Mouse (Mus musculus) midbrain, embryonic 10.5 days (tissue): ENCODE data around the gene Henmt1. TPM values are rescaled to one million over a fixed set of nuclear protein-coding genes. Genes with fewer than 3 reads are reported as not detected.
A peak's percentile ranks its signal among the peaks of the same experiment; 100 is the strongest.

Experiments
- DNase-seq: peaks from one replicate; pipeline ENCODE4 v3.0.0-alpha.2; 2017; ENCODE audit warnings: low spot score
- H3K27ac ChIP-seq: fragments of 300-500 bp; sonication (generic); replicated peaks from 2 replicates; pipeline ENCODE4 v1.5.1; 2016; ENCODE audit warnings: mild to moderate bottlenecking
- H3K27me3 ChIP-seq: fragments of 300-500 bp; sonication (generic); 2 replicates; pipeline ENCODE4 v1.6.1; 2016; ENCODE audit warnings: low read depth, mild to moderate bottlenecking; ENCODE audit not compliant: poor library complexity, severe bottlenecking
- H3K36me3 ChIP-seq: fragments of 300-500 bp; sonication (generic); 2 replicates; pipeline ENCODE4 v1.6.1; 2016; ENCODE audit warnings: mild to moderate bottlenecking, moderate library complexity
- H3K4me1 ChIP-seq: fragments of 300-500 bp; sonication (generic); 2 replicates; pipeline ENCODE4 v1.6.1; 2016
- H3K4me3 ChIP-seq: fragments of 300-500 bp; sonication (generic); 2 replicates; pipeline ENCODE4 v1.5.1; 2016; ENCODE audit warnings: mild to moderate bottlenecking, moderate library complexity
- H3K9me3 ChIP-seq: fragments of 300-500 bp; sonication (generic); replicated peaks from 2 replicates; pipeline ENCODE4 v1.6.1; 2016; ENCODE audit warnings: mild to moderate bottlenecking
- WGBS: fragments of 180-500 bp; shearing (Covaris S2); methylation state at CpG from one replicate; pipeline ENCODE4 v1.1.7; 2016; 5-methylcytosine and 5-hydroxymethylcytosine counted together
- polyA plus RNA-seq: library from polyadenylated mRNA; unstranded; fragments of >200 nt; fragmentation: Nextera tagmentation; extraction: Ambion mirVana; gene quantifications from 2 replicates; pipeline ENCODE4 v1.2.1, GENCODE M21; 2016

Henmt1 gene
- polyA plus RNA-seq, 1 experiment from 2014 or later: 0.62 TPM

DNA sequence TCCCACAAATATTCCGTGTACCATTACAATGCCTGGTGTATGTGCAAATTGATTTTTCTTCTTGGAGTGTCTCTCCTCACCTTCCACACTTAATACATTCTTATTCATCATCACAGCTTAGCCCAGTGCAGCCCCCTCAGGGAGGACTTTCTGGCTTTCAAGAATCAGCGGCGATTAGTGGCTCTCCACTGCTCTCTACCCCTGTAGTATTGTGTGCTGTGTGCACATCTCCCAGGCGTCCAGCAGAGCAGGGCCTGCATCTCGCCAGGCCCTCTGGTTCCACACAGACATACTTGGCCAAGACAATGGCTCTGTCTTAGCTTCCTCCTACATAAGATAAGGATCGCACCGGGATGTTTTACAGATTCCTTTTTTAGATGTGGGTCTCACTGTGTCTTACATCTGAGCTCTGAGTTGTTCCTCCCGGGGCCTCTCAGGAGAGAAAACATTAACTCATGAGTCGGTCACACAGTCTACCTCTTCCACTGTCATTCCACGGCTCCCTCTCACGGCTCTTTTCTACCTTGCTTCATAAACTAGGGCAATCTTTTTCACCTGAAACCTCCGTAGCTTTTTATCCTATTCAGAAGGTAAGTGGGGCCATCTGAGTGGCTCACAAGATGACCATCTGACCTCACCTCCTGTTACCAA is 47.5 kb downstream of the Henmt1 start:
- peaks cover 24% of the 10 kb centered on the region for H3K36me3 ChIP-seq
- no peaks in the 10 kb centered on the region for H3K9me3 ChIP-seq
- WGBS: 79% methylated on average over 12 of the region's 12 CpGs
- H3K27ac ChIP-seq: peak overlapping the region; percentile 33
- no peak overlapping the region for H3K4me3 ChIP-seq
- peaks cover 15% of the 10 kb centered on the region for H3K4me1 ChIP-seq
- DNase-seq: peak; percentile 21
- H3K27me3 ChIP-seq: no peaks in the 10 kb centered on the region

DNA sequence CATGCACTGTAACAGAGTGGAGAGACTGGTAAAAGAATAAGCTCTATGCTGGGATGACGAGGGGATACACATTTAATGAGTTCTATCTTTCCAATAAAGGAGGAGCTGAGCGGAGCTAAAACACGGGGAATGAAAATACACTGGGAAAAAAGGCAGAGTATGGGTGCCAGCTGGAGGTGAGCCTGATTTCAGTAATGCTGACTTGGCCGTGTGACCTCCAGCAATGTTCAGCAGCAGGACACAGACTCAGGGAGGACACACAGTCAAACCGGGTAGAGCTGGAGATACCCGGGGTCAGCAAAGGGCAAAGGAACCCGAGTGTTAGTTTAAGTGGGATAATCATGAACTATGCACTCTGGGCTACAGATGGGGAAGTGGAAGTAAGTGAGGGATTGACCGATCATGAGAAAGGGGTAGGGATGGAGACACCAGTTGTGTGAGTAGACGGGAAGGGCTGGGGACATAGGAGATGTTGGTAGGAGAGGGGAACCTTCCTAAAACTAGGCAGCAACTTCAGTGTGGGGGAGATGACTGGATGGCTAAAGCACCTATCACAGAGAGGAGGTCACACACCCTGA is 50.4 kb downstream of the Henmt1 start:
- 89% methylated on average over 9 of the region's 9 CpGs for WGBS
- Histone ChIP-seq H3K27ac (no peak overlapping the region), H3K9me3 (no peaks in the 10 kb centered on the region), H3K27me3 (no peaks in the 10 kb centered on the region), H3K4me3 (no peak overlapping the region), H3K4me1 (peaks cover 15% of the 10 kb centered on the region), H3K36me3 (peaks cover 28% of the 10 kb centered on the region)
- DNase-seq: no peak

DNA sequence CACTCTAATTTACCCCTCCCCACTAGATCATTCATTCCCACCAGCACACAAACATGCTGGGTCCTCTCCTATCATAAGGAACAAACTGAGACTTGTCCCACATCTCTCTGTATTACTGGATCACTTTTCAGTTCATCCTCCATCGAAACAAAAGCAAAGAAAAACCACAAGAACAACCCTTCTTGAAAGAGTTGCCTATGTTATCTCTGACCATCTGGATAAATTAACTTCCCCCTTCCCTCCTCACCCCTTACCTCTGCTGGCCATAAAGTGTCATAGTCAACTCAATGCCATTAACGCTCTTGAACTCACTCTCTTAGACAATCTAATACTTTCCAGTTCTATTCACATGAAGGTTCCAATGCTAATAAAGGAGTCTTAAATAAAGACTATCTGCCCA is 54.8 kb downstream of the Henmt1 start:
- no peak overlapping the region for H3K4me3 ChIP-seq
- no peak for DNase-seq
- no peaks in the 10 kb centered on the region for H3K9me3 ChIP-seq
- peaks cover 27% of the 10 kb centered on the region for H3K36me3 ChIP-seq
- H3K27me3 ChIP-seq: no peaks in the 10 kb centered on the region
- 89% methylated on average over 2 of the region's 2 CpGs for WGBS
- no peaks in the 10 kb centered on the region for H3K4me1 ChIP-seq
- no peak overlapping the region for H3K27ac ChIP-seq

DNA sequence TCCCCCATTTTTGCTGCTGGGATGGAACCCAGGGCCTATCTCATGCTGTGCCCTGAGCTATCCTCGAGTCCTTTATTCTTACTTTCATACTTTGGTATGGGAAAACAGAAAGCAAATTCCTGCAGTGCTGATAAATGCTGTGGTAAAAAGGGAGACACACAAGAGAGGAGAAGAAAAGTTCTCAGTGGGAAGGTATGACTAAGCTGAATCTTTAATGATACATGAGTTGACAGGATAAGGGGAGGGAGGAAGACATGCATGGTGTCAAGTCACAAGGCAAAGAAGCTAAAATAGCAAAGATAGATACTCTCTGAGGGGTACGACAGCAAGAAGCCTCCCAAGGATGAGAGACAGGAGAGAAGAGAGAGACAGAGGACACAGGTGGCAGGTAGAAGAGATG is 55.7 kb downstream of the Henmt1 start:
- H3K4me1 ChIP-seq: no peaks in the 10 kb centered on the region
- DNase-seq: no peak
- H3K4me3 ChIP-seq: no peak overlapping the region
- H3K9me3 ChIP-seq: no peaks in the 10 kb centered on the region
- 87% methylated on average over 2 of the region's 2 CpGs for WGBS
- no peak overlapping the region for H3K27ac ChIP-seq
- no peaks in the 10 kb centered on the region for H3K27me3 ChIP-seq
- H3K36me3 ChIP-seq: peaks cover 20% of the 10 kb centered on the region

DNA sequence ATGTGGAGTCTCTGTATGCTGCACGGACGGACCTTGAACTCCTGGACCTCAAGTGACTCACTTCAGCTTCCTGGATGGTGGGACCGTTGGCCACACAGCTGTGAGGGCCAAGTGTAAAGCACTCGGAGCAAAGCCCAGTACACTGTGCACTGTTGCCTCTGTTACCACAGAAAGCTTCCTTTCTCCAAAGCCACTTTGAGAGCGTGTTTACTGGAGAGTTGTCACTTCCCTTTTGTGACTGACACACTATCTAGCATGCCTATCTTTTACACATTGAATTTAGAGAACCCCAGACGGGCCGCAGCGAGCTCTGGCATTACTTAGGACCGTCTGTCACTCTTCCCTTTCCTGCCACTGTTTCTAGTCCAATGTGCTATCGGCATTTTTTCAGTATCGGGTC is 57.6 kb downstream of the Henmt1 start:
- Histone ChIP-seq H3K27me3 (no peaks in the 10 kb centered on the region), H3K9me3 (no peaks in the 10 kb centered on the region), H3K27ac (no peak overlapping the region), H3K4me3 (no peak overlapping the region), H3K36me3 (peaks cover 21% of the 10 kb centered on the region), H3K4me1 (no peaks in the 10 kb centered on the region)
- no peak for DNase-seq
- WGBS: 84% methylated on average over 11 of the region's 11 CpGs

DNA sequence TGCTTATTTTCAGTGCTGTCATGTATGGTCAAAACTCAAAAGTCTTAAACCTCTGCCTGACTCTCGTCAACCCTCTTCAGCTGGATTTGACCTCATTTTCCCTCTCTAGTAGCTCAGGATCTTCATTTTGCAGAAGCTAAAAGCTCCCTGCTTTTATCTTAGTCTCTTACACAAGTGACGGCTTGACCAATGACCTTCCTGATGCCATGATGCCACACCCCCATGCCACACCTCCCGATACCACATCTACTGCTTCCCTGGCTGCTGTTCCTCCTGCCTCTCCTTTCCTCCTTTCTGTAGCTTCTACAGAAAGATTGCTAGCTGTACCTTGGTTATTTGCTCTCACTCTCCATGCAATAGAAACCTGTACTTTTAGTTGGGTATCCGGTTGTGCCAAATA is 58.1 kb downstream of the Henmt1 start:
- Histone ChIP-seq H3K36me3 (peaks cover 18% of the 10 kb centered on the region), H3K4me3 (no peak overlapping the region), H3K27ac (no peak overlapping the region), H3K4me1 (no peaks in the 10 kb centered on the region), H3K9me3 (no peaks in the 10 kb centered on the region), H3K27me3 (no peaks in the 10 kb centered on the region)
- WGBS: 78% methylated on average over 4 of the region's 4 CpGs
- DNase-seq: no peak

DNA sequence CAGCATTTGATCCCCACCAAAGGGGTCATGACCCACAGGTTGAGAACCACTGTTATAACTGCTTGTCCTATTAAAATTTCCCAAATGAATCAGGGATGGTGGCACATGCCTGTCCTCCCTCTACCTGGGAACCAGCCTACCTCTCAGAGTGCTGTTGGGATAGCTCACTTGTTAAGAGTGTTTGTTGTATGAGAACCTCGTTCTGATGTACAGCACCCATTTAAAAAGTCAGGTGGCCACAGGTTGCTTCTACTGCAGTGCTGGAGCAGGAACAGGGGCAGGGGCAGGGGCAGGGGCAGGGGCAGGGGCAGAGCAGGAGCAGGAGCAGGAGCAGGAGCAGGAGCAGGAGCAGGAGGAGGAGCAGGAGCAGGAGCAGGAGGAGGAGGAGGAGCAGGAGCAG is 59.5 kb downstream of the Henmt1 start:
- Histone ChIP-seq H3K27me3 (no peaks in the 10 kb centered on the region), H3K36me3 (peaks cover 15% of the 10 kb centered on the region), H3K4me1 (no peaks in the 10 kb centered on the region), H3K9me3 (no peaks in the 10 kb centered on the region), H3K27ac (no peak overlapping the region), H3K4me3 (no peak overlapping the region)
- no peak for DNase-seq
- WGBS: 86% methylated on average over 1 of the region's 1 CpGs

DNA sequence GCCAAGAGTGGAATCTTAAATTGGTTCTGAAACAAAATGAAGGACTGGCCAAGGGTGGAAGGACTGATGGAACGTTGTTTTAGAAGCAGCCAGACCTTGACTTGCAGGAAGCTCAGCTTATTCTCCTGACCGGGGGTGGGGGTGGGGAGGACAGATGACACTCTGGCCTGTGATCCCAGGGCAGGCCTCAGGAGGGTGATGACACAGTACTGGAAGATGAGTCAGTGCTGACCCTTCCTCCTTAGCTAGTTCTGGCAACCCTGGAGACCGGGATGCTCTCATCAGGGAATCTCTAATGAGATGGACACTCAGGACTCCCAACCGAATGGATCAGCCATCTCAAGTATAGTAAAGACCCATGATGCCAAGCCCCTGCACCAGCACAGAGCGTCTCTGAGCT is 66.1 kb downstream of the Henmt1 start:
- WGBS: 83% methylated on average over 5 of the region's 5 CpGs
- no peak for DNase-seq
- Histone ChIP-seq H3K27ac (no peak overlapping the region), H3K36me3 (peaks cover 9% of the 10 kb centered on the region), H3K4me3 (no peak overlapping the region), H3K27me3 (no peaks in the 10 kb centered on the region), H3K9me3 (0 out of 2 replicates have a peak, but pooled peaks cover 5% of the 10 kb centered on the region), H3K4me1 (no peaks in the 10 kb centered on the region)

DNA sequence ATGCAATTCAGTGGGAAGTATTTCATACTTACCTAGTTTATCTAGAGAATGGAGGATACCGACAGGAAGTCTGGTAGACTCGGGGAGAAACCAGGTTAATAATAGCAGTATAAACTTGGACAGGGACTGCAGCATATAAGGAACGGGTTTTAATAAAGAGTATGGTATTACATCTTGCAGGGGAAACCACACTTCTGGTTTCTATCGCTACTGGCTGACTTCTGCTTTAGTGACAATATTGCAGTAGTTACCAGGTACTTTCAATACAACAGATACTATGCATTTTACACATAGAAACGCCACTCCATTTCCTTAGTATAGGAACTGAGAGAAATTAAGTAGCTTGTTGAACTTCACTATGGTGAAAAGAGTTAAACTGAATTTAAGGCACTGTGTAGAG is 68.5 kb downstream of the Henmt1 start:
- no peak overlapping the region for H3K4me3 ChIP-seq
- no peak overlapping the region for H3K27ac ChIP-seq
- H3K27me3 ChIP-seq: no peaks in the 10 kb centered on the region
- H3K4me1 ChIP-seq: no peaks in the 10 kb centered on the region
- WGBS: 92% methylated on average over 5 of the region's 5 CpGs
- H3K36me3 ChIP-seq: no peaks in the 10 kb centered on the region
- DNase-seq: no peak
- 0 out of 2 replicates have a peak, but pooled peaks cover 5% of the 10 kb centered on the region for H3K9me3 ChIP-seq

Other genes starting within 250 kb of the Henmt1 start
- 90.8 and 100 TPM in 2 replicates for gene Gpsm2, start 217.6 kb upstream of the Henmt1 start, polyA plus RNA-seq
- not detected in 2 replicates for gene Aknad1, start 200.2 kb upstream of the Henmt1 start, polyA plus RNA-seq
- 24.1 and 26.7 TPM in 2 replicates for gene Stxbp3, start 99.3 kb upstream of the Henmt1 start, polyA plus RNA-seq
- gene Fndc7, start 49.9 kb upstream of the Henmt1 start, polyA plus RNA-seq: 0.06 TPM in 1 of 2 replicates, not detected in the other
- 67.2 and 68.3 TPM in 2 replicates for gene Prpf38b, start 28.1 kb upstream of the Henmt1 start, polyA plus RNA-seq
- not detected in 2 replicates for gene Gm9857, start 572 bp downstream of the Henmt1 start, polyA plus RNA-seq
- 4.2 and 5.3 TPM in 2 replicates for gene Fam102b, start 87.7 kb downstream of the Henmt1 start, polyA plus RNA-seq
- gene Slc25a54, start 140.6 kb downstream of the Henmt1 start, polyA plus RNA-seq: not detected in 2 replicates
- gene Slc25a24, start 183.3 kb downstream of the Henmt1 start, polyA plus RNA-seq: 30.0 and 32.3 TPM in 2 replicates